Mouse (Mus musculus): ENCODE results near the gene Rfx1.

DNA sequence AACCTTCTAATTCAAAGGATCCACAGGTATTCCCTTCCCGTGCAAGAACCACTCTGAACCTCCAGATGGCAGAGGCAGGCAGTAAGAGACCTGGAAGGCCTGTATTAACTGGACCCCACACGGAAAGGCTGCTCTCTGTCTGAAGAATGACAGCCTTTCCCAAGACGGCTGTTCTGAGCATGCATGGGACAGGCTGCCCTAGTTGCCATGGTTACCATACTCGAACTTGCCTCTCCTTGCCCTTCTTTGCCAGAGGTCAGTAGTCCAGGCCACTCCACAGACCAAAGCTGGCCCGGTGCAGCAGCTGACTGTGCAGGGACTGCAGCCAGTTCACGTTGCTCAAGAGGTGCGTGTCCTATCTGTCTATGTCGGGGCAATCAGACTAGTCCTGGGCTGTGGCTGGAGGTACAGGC is 17.2 kb downstream of the Rfx1 start:
- TF ChIP-seq POLR2A (IDR thresholded peaks at IDR 0.05; ENCODE audit: borderline replicate concordance, extremely low read depth, insufficient read depth, insufficient read length, poor library complexity, severe bottlenecking) (no peak), CTCF (IDR thresholded peaks at IDR 0.05; ENCODE audit: borderline replicate concordance, extremely low read depth, insufficient read depth, insufficient read length) (peak; percentile 31; the same call in 1 of the 2 replicates)

All from brain, embryonic 14.5 days (tissue).